Mouse (Mus musculus): ENCODE results near the gene Parp16.

The Parp16 gene

GRCm38 (mm10) chr9:65195053-65195452, at the start of gene Parp16:
Gene Parp16 (plus strand): TSS chr9:65195353.
- no peak for DNase-seq

- no peak for DNase-seq
Measured at GRCm38 (mm10) chr9:65146001-65146400, 49.2 kb upstream of the Parp16 start.

GRCm38 (mm10) chr9:65148507-65148906, 46.6 kb upstream of the Parp16 start:
- no peak for DNase-seq

- no peak for DNase-seq
Measured at GRCm38 (mm10) chr9:65152711-65153330, 42.3 kb upstream of the Parp16 start.

GRCm38 (mm10) chr9:65153331-65153711, 41.8 kb upstream of the Parp16 start:
- no peak for DNase-seq

GRCm38 (mm10) chr9:65154692-65155455, 40.3 kb upstream of the Parp16 start:
- no peak for DNase-seq

GRCm38 (mm10) chr9:65156604-65157003, 38.5 kb upstream of the Parp16 start:
- DNase-seq = no peak

- DNase-seq = no peak
Measured at GRCm38 (mm10) chr9:65157631-65158030, 37.5 kb upstream of the Parp16 start.

GRCm38 (mm10) chr9:65161188-65161587, 34.0 kb upstream of the Parp16 start:
- no peak for DNase-seq

- no peak for DNase-seq
Measured at GRCm38 (mm10) chr9:65161881-65162280, 33.3 kb upstream of the Parp16 start.

GRCm38 (mm10) chr9:65162711-65163639, 32.2 kb upstream of the Parp16 start:
- DNase-seq = no peak

- no peak for DNase-seq
Measured at GRCm38 (mm10) chr9:65164870-65165269, 30.3 kb upstream of the Parp16 start.

- DNase-seq = no peak
Measured at GRCm38 (mm10) chr9:65166386-65166785, 28.8 kb upstream of the Parp16 start.

GRCm38 (mm10) chr9:65168534-65168933, 26.6 kb upstream of the Parp16 start:
- no peak for DNase-seq

- no peak for DNase-seq
Measured at GRCm38 (mm10) chr9:65168952-65169351, 26.2 kb upstream of the Parp16 start.

GRCm38 (mm10) chr9:65172654-65173053, 22.5 kb upstream of the Parp16 start:
- DNase-seq = no peak

- no peak for DNase-seq
Measured at GRCm38 (mm10) chr9:65175234-65175938, 19.8 kb upstream of the Parp16 start.

- no peak for DNase-seq
Measured at GRCm38 (mm10) chr9:65175939-65176871, 18.9 kb upstream of the Parp16 start.

GRCm38 (mm10) chr9:65177497-65177896, 17.7 kb upstream of the Parp16 start:
- DNase-seq = no peak

- no peak for DNase-seq
Measured at GRCm38 (mm10) chr9:65177912-65178311, 17.2 kb upstream of the Parp16 start.
